Comparison of ENCODE assay signal across 27 mouse cellular contexts in the genomic region with DNA sequence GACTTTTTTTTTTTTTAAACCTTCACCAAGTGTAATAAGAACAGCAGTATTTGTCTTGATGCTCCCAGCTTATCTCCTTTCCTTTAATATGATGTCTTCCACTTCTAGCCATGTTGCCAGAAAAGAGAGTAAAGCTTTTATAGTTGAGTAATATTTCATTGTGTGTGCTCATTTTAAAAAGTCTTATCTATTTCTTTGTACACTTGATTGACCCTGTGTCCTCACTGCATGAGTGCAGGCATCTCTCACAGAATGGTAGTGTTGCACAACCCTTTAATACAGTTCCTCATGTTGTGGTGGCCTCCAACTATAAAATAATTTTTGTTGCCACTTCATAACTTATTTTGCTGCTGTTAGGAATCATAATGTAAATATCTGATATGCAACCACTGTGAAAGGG. TPM values are rescaled to one million over a fixed set of nuclear protein-coding genes. Genes with fewer than 3 reads are reported as not detected.
DNase-seq lines count a peak whose midpoint lies in the region; ATAC-seq and TF ChIP-seq lines count a peak whose summit lies in the region.
"Had no signal": no experiment of that assay in that cellular context is flagged by ENCODE, and none has a peak within 500 bp of the region (broad histone marks: within the 10 kb centered on the region; RNA-seq: fewer than 3 reads in every experiment).

No protein-coding gene starts in this region.

- H3K27ac ChIP-seq in layer of hippocampus, adult 2 months: 0 out of 2 replicates have a peak overlapping the region, but pooled peaks have one; percentile 33
- peak overlapping the region; percentile 18; the same call in 1 of the 2 replicates for H3K27ac ChIP-seq in liver, postnatal 0 days (ENCODE audit: low read depth)
- H3K27ac ChIP-seq in liver, embryonic 12.5 days: no peak overlapping the region
- H3K27ac ChIP-seq: embryonic facial prominence, embryonic 13.5 days; embryonic facial prominence, embryonic 15.5 days; forebrain, embryonic 10.5 days; forebrain, embryonic 12.5 days had no signal

- peaks cover 3% of the 10 kb centered on the region for H3K36me3 ChIP-seq in liver, postnatal 0 days (replicated peaks; ENCODE audit: insufficient read depth, low read length)
- peaks cover 22% of the 10 kb centered on the region for H3K36me3 ChIP-seq in liver, embryonic 12.5 days

- peaks cover 4% of the 10 kb centered on the region for H3K4me1 ChIP-seq in liver, postnatal 0 days (ENCODE audit: insufficient read depth)
- peaks cover 18% of the 10 kb centered on the region for H3K4me1 ChIP-seq in liver, embryonic 12.5 days
- H3K4me1 ChIP-seq: embryonic facial prominence, embryonic 15.5 days; forebrain, embryonic 10.5 days; forebrain, embryonic 12.5 days had no signal

- CTCF ChIA-PET in Patski (lab: Charles Lee): interaction anchor here (1.2 to 1.6 kb wide), 3 partner anchors 17 to 46 kb away, joined by 3 read pairs; no protein-coding TSS in a partner anchor

- DNase-seq in layer of hippocampus, adult 2 months (ENCODE audit: low spot score in 2 of 2): no peak
- no peak for DNase-seq in layer of hippocampus, adult 9-11 months
- no peak for DNase-seq in liver, postnatal 0 days
- DNase-seq in Patski (ENCODE audit: low read depth, low spot score): no peak
- no peak for DNase-seq in ovary, postnatal 14 days (ENCODE audit: low spot score)
- DNase-seq: adrenal gland, adult 8-10 months; adrenal gland, postnatal 14 days; adrenal gland, postnatal 36 days; cerebellum, adult 11-12 months; cerebellum, adult 2 months; cerebellum, adult 9-10 months; cerebellum, postnatal 10 days; cerebellum, postnatal 25 days; embryo, embryonic 11 days had no signal

- POLR2A ChIA-PET in Patski (lab: Charles Lee): interaction anchor here (0.7 kb wide), 1 partner anchor 294 kb away, joined by 3 read pairs; no protein-coding TSS in a partner anchor

- no peak overlapping the region for H3K9ac ChIP-seq in liver, postnatal 0 days (replicated peaks)
- no peak overlapping the region for H3K9ac ChIP-seq in liver, embryonic 12.5 days
- H3K9ac ChIP-seq: embryonic facial prominence, embryonic 13.5 days; embryonic facial prominence, embryonic 15.5 days; forebrain, embryonic 12.5 days had no signal

- H3K27me3 ChIP-seq in liver, postnatal 0 days (ENCODE audit: insufficient read depth, low read length): no peaks in the 10 kb centered on the region
- H3K27me3 ChIP-seq in liver, embryonic 12.5 days (replicated peaks): no peaks in the 10 kb centered on the region
- H3K27me3 ChIP-seq in Patski: no peaks in the 10 kb centered on the region
- H3K27me3 ChIP-seq: CH12.LX; embryonic facial prominence, embryonic 13.5 days; embryonic facial prominence, embryonic 15.5 days; forebrain, embryonic 12.5 days had no signal

- no peak overlapping the region for H3K4me3 ChIP-seq in layer of hippocampus, adult 2 months
- H3K4me3 ChIP-seq in liver, postnatal 0 days (ENCODE audit: low read depth, low read length): no peak overlapping the region
- H3K4me3 ChIP-seq in liver, embryonic 12.5 days: no peak overlapping the region
- H3K4me3 ChIP-seq: embryonic facial prominence, embryonic 13.5 days; embryonic facial prominence, embryonic 15.5 days; erythroblast, embryonic 14.5 days; forebrain, embryonic 10.5 days; forebrain, embryonic 12.5 days had no signal

- TF ChIP-seq EP300 in liver, postnatal 0 days (IDR thresholded peaks at IDR 0.05; ENCODE audit: low read depth): no peak

- no peak overlapping the region for H3K4me2 ChIP-seq in liver, postnatal 0 days (ENCODE audit: low read depth, low read length)
- H3K4me2 ChIP-seq in liver, embryonic 12.5 days: no peak overlapping the region
- H3K4me2 ChIP-seq: embryonic facial prominence, embryonic 13.5 days; embryonic facial prominence, embryonic 15.5 days; forebrain, embryonic 12.5 days had no signal

- peak; percentile 51; the same call in 1 of the 2 replicates for ATAC-seq in liver, postnatal 0 days
- ATAC-seq in liver, embryonic 12.5 days: no peak
- ATAC-seq in Patski: peak; percentile 16
- peak; percentile 68 for ATAC-seq in megakaryocyte progenitor cell, adult 5-6 weeks (replicated peaks; ENCODE audit: poor library complexity)
- ATAC-seq in CD4-positive, CD25-positive, alpha-beta regulatory T cell, adult 4 months: no peak
- ATAC-seq: activated CD4-positive, CD25-positive, alpha-beta regulatory T cell, adult 4 months; forebrain, embryonic 14.5 days; forebrain, embryonic 16.5 days had no signal

- no peaks in the 10 kb centered on the region for H3K9me3 ChIP-seq in liver, postnatal 0 days (ENCODE audit: low read length)
- no peaks in the 10 kb centered on the region for H3K9me3 ChIP-seq in liver, embryonic 12.5 days (replicated peaks)
- H3K9me3 ChIP-seq: embryonic facial prominence, embryonic 13.5 days; embryonic facial prominence, embryonic 15.5 days; forebrain, embryonic 10.5 days; forebrain, embryonic 12.5 days; G1E had no signal

- TF ChIP-seq CTCF in layer of hippocampus, adult 2 months (conservative IDR thresholded peaks at IDR 0.05): no peak
- no peak for TF ChIP-seq CTCF in liver, postnatal 0 days (IDR thresholded peaks at IDR 0.05; ENCODE audit: low read depth)
- TF ChIP-seq CTCF in Patski (IDR thresholded peaks at IDR 0.05): no peak

- in situ Hi-C loops in Patski (cut with MboI; ENCODE audit: low pct_unique_long_range_greater_than_20kb): no loop called here

RNA-seq across cellular contexts. Expression of gene Ankrd13c, which starts 10.3 kb away (rescaled TPM):
- 100 to 1,000 TPM in 1 of 2 experiments, 10 to 100 TPM in 1; 96.8 to 103 TPM for total RNA-seq in layer of hippocampus, adult 2 months (2021)
- 6.8 and 6.9 TPM in 2 replicates for polyA plus RNA-seq in liver, postnatal 0 days (2015; fragmentation: Nextera tagmentation; extraction: Ambion mirVana)
- 24.1 and 25.4 TPM in 2 replicates for polyA plus RNA-seq in liver, embryonic 12.5 days (2016; fragmentation: Nextera tagmentation; extraction: Ambion mirVana)
- 90.6 TPM for polyA plus RNA-seq in Patski (2021)
- 47.7 and 50.0 TPM in 2 replicates for total RNA-seq in megakaryocyte progenitor cell, adult 5-6 weeks (2015)
- total RNA-seq in megakaryocyte progenitor cell, adult 5-6 weeks (2017): 41.4 and 45.6 TPM in 2 replicates
- polyA plus RNA-seq in CD4-positive, CD25-positive, alpha-beta regulatory T cell, adult 4 months (2017; shearing (Covaris generic)): 10 to 100 TPM; 35.1 to 47.3 TPM

RNA-seq across cellular contexts. Expression of gene Cth, which starts 32.4 kb away (rescaled TPM):
- total RNA-seq in layer of hippocampus, adult 2 months (2021): 1 to 10 TPM; 6.5 to 6.6 TPM
- 190 and 195 TPM in 2 replicates for polyA plus RNA-seq in liver, postnatal 0 days (2015; fragmentation: Nextera tagmentation; extraction: Ambion mirVana)
- polyA plus RNA-seq in liver, embryonic 12.5 days (2016; fragmentation: Nextera tagmentation; extraction: Ambion mirVana): 23.5 and 24.9 TPM in 2 replicates
- 23.5 TPM for polyA plus RNA-seq in Patski (2021)
- 0.15 and 0.34 TPM in 2 replicates for total RNA-seq in megakaryocyte progenitor cell, adult 5-6 weeks (2015)
- 1.4 TPM in 1 of 2 replicates, not detected in the other for total RNA-seq in megakaryocyte progenitor cell, adult 5-6 weeks (2017)
- polyA plus RNA-seq in CD4-positive, CD25-positive, alpha-beta regulatory T cell, adult 4 months (2017; shearing (Covaris generic)): not detected
- total RNA-seq: G1E had no signal
- polyA plus RNA-seq: erythroblast, embryonic 14.5 days; G1E had no signal

Comparison
In these comparisons a context has a peak if more than half of its experiments do, and no peak if none do; other contexts are left out.
1. ATAC-seq: peak in liver, postnatal 0 days (single experiment), Patski (single experiment) and megakaryocyte progenitor cell, adult 5-6 weeks (single experiment); none in liver, embryonic 12.5 days (single experiment) and CD4-positive, CD25-positive, alpha-beta regulatory T cell, adult 4 months (single experiment).
2. RNA of gene Cth, which starts 32.4 kb away (polyA plus RNA-seq): 190 to 195 TPM in liver, postnatal 0 days, 23.5 TPM in Patski (single experiment) and 23.5 to 24.9 TPM in liver, embryonic 12.5 days; not detected in CD4-positive, CD25-positive, alpha-beta regulatory T cell, adult 4 months; every median in the first group is over 10 times any median in the second.